Mouse (Mus musculus): ENCODE data around the gene Ggt5. TPM values are rescaled to one million over a fixed set of nuclear protein-coding genes. Genes with fewer than 3 reads are reported as not detected.

Ggt5 gene
- polyA plus RNA-seq, 1 experiment from 2014 or later: 0.66 TPM

DNA sequence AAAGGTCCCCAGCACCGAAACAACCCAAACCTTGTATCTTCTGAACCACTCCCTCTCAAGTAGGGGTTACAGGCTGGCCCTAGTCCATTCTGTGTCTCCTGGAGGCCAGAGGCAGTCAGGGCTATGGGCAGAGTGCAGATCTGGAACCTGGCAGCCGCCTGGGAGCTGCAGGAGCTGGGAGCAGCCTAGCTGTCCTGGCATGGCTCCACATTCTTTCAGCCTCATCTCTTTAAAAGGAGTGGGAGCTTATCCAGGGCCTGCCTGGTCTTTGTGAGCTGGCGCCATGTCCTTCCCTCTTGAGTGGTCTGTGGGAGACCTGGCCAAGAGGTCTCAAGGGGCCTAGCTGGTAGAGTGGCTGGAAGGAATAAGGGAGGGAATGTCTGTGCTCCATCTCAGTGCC is 58.2 kb downstream of the Ggt5 start:
- ATAC-seq (ENCODE audit: low FRiP score): no peak
- no peak overlapping the region for H3K9ac ChIP-seq (ENCODE audit: low read depth, low read length)
- 89% methylated on average over 3 of the region's 3 CpGs for WGBS
- no peak overlapping the region for H3K27ac ChIP-seq (ENCODE audit: low read depth, low read length)
- no peak overlapping the region for H3K4me3 ChIP-seq (ENCODE audit: low read depth, low read length)
- peaks cover 7% of the 10 kb centered on the region for H3K4me1 ChIP-seq (replicated peaks; ENCODE audit: control insufficient read depth, insufficient read depth, low read length)
- H3K36me3 ChIP-seq (ENCODE audit: control insufficient read depth, insufficient read depth, low read length): no peaks in the 10 kb centered on the region
- no peaks in the 10 kb centered on the region for H3K27me3 ChIP-seq (ENCODE audit: control insufficient read depth, insufficient read depth, low read length)
- no peak overlapping the region for H3K4me2 ChIP-seq (replicated peaks; ENCODE audit: low read depth, low read length)
- no peaks in the 10 kb centered on the region for H3K9me3 ChIP-seq (ENCODE audit: control insufficient read depth, low read length)
- DNase-seq (ENCODE audit: low spot score): no peak

DNA sequence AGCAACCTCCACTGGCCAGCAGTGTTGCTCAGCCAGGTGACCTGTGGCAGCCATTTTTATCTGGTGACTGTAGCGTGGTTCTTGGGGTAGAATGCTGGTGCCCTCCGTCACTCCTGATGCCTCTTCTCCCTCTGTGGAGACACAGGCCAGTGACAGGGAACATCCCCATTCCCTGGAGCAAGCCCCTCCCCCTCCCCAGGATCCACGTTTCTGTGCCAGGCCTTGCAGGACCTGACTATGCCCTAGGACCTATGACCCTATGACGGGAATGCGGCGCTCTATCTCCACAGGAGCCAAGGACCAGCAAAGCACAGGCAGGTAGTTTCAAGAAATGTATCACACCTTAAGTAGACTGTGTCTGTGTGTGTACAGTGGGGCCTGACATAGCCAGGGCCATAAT is 59.0 kb downstream of the Ggt5 start:
- H3K4me1 ChIP-seq (replicated peaks; ENCODE audit: control insufficient read depth, insufficient read depth, low read length): peaks cover 7% of the 10 kb centered on the region
- no peaks in the 10 kb centered on the region for H3K9me3 ChIP-seq (ENCODE audit: control insufficient read depth, low read length)
- no peaks in the 10 kb centered on the region for H3K27me3 ChIP-seq (ENCODE audit: control insufficient read depth, insufficient read depth, low read length)
- no peak for ATAC-seq (ENCODE audit: low FRiP score)
- no peak overlapping the region for H3K9ac ChIP-seq (ENCODE audit: low read depth, low read length)
- H3K4me2 ChIP-seq (replicated peaks; ENCODE audit: low read depth, low read length): no peak overlapping the region
- no peak overlapping the region for H3K4me3 ChIP-seq (ENCODE audit: low read depth, low read length)
- H3K36me3 ChIP-seq (ENCODE audit: control insufficient read depth, insufficient read depth, low read length): no peaks in the 10 kb centered on the region
- no peak overlapping the region for H3K27ac ChIP-seq (ENCODE audit: low read depth, low read length)
- 92% methylated on average over 6 of the region's 6 CpGs for WGBS
- DNase-seq (ENCODE audit: low spot score): no peak

DNA sequence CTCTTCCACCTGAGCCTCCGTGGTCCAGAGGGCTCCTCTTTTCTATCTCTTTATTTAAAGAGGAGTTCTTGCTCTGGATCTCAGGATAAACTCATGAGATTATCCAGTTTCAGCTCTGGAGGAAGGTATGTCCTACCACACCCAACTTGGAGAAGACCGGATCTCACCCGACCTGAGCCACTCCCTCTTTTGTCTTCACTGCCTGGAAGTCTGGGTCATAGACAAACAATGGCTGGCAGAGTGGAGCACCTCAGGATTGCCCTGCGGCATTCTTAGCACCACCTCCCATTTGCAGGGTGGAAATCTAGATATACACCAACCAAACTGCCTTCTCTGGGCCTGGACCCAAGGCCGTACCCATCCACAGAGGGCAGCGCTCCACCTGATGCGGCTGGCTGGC is 59.9 kb downstream of the Ggt5 start:
- WGBS: 92% methylated on average over 7 of the region's 7 CpGs
- no peaks in the 10 kb centered on the region for H3K9me3 ChIP-seq (ENCODE audit: control insufficient read depth, low read length)
- H3K36me3 ChIP-seq (ENCODE audit: control insufficient read depth, insufficient read depth, low read length): no peaks in the 10 kb centered on the region
- ATAC-seq (ENCODE audit: low FRiP score): no peak
- H3K27me3 ChIP-seq (ENCODE audit: control insufficient read depth, insufficient read depth, low read length): no peaks in the 10 kb centered on the region
- H3K4me3 ChIP-seq (ENCODE audit: low read depth, low read length): no peak overlapping the region
- H3K4me1 ChIP-seq (replicated peaks; ENCODE audit: control insufficient read depth, insufficient read depth, low read length): peaks cover 3% of the 10 kb centered on the region; the same call in 1 of the 2 replicates
- no peak overlapping the region for H3K4me2 ChIP-seq (replicated peaks; ENCODE audit: low read depth, low read length)
- no peak overlapping the region for H3K9ac ChIP-seq (ENCODE audit: low read depth, low read length)
- no peak for DNase-seq (ENCODE audit: low spot score)
- no peak overlapping the region for H3K27ac ChIP-seq (ENCODE audit: low read depth, low read length)

DNA sequence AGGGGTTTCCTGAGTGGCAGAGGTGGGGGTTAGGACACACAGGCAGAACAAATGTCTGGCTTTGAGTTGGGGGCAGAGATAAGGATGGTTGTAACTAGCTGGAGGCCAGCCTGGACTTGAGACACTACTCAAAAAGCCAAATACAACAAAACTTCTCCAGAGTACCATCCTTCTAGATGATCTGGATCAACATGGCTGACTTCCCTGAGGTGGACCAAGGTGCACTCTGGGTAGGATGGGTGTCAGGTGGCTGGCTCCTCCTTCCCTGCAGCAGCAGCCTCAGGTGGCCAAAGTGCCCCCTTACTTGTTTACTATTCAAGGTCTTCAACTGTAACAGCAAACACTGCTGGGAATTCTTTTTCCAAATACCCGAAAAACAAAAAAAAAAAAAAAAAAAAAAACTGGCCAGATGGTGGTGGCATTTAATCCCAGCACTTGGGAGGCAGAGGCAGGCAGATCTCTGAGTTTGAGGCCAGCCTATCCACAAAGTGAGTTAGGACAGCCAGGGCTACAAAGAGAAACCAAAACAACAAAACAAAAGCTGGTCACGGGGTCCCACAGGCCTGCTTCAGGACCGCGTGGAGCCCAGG is 60.4 kb downstream of the Ggt5 start:
- H3K36me3 ChIP-seq (ENCODE audit: control insufficient read depth, insufficient read depth, low read length): 0 out of 2 replicates have a peak, but pooled peaks cover 3% of the 10 kb centered on the region
- no peaks in the 10 kb centered on the region for H3K27me3 ChIP-seq (ENCODE audit: control insufficient read depth, insufficient read depth, low read length)
- ATAC-seq (ENCODE audit: low FRiP score) (no peak), DNase-seq (ENCODE audit: low spot score) (no peak)
- H3K4me2 ChIP-seq (replicated peaks; ENCODE audit: low read depth, low read length): no peak overlapping the region
- no peaks in the 10 kb centered on the region for H3K9me3 ChIP-seq (ENCODE audit: control insufficient read depth, low read length)
- H3K27ac ChIP-seq (ENCODE audit: low read depth, low read length): no peak overlapping the region
- 88% methylated on average over 4 of the region's 4 CpGs for WGBS
- H3K9ac ChIP-seq (ENCODE audit: low read depth, low read length): no peak overlapping the region
- H3K4me1 ChIP-seq (replicated peaks; ENCODE audit: control insufficient read depth, insufficient read depth, low read length): 0 out of 2 replicates have a peak, but pooled peaks cover under 1% of the 10 kb centered on the region
- H3K4me3 ChIP-seq (ENCODE audit: low read depth, low read length): no peak overlapping the region

DNA sequence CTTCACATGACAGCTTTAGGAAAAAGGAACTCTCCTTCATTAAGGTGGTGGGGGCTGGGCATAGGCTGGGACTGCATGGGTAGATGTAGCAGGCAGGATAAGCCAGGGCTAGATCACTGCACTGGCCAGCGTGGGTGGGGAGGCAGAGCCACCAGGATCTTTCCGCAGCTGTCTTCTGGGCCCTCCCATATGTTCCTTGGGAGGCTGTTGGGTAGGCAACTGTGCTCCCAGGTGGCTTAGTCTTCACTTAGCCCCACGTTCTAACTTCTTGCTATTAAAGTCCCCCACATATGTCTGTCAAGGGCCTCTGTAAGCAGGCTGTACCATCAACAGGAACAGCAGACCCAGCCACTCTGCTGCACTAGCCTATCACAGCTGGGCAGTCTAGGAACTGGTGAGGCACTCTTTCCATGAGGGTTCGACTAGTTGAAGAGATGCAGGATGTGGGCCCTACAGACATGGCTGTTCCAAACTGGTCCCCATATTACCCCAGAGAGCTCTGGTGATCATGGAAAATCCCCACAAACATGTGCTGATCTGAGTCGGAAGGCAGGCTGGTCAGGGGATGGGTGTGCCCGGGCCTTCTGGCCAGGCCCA is 61.3 kb downstream of the Ggt5 start:
- Histone ChIP-seq H3K36me3 (ENCODE audit: control insufficient read depth, insufficient read depth, low read length) (0 out of 2 replicates have a peak, but pooled peaks cover 7% of the 10 kb centered on the region), H3K4me2 (replicated peaks; ENCODE audit: low read depth, low read length) (no peak overlapping the region), H3K4me3 (ENCODE audit: low read depth, low read length) (no peak overlapping the region), H3K9me3 (ENCODE audit: control insufficient read depth, low read length) (no peaks in the 10 kb centered on the region), H3K27me3 (ENCODE audit: control insufficient read depth, insufficient read depth, low read length) (no peaks in the 10 kb centered on the region), H3K9ac (ENCODE audit: low read depth, low read length) (no peak overlapping the region), H3K27ac (ENCODE audit: low read depth, low read length) (no peak overlapping the region), H3K4me1 (replicated peaks; ENCODE audit: control insufficient read depth, insufficient read depth, low read length) (no peaks in the 10 kb centered on the region)
- WGBS: 89% methylated on average over 6 of the region's 6 CpGs
- DNase-seq (ENCODE audit: low spot score) (no peak), ATAC-seq (ENCODE audit: low FRiP score) (no peak)

DNA sequence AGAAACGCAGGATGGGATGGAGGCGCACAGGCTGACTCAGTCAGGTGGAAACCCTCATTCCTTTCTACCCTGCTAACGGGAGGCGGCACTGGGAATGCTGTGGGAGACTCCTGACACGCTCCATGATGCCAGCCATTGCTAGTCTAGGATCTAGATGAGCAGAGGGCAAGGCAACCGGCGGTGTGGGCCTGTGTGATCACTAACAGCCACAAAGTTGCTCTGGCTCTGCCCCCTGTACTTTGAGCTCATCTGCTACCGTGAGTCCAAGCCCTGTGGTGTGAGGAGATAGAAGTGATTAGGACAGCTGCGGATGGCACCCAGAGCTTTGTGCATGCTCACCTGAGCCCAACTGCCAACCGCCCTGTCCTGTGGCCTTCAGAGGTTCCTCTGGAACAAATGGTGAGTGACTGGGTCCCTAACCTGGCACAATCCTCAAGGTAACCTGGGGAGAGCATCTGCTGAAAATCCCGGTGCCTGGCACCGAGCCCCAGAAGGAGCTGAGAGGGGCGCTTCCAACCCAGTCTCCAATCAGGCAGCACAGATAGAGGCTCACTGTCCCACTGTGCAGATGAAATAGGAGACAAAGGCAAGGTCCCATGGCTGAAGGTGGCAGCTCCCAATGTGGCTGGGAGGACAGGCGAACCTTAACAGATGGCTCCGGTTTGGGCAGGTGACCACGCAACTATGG is 62.4 kb downstream of the Ggt5 start:
- ATAC-seq (ENCODE audit: low FRiP score): no peak
- H3K4me2 ChIP-seq (replicated peaks; ENCODE audit: low read depth, low read length): no peak overlapping the region
- H3K9me3 ChIP-seq (ENCODE audit: control insufficient read depth, low read length): no peaks in the 10 kb centered on the region
- 95% methylated on average over 16 of the region's 16 CpGs for WGBS
- DNase-seq (ENCODE audit: low spot score): no peak
- 0 out of 2 replicates have a peak, but pooled peaks cover 8% of the 10 kb centered on the region for H3K36me3 ChIP-seq (ENCODE audit: control insufficient read depth, insufficient read depth, low read length)
- H3K4me1 ChIP-seq (replicated peaks; ENCODE audit: control insufficient read depth, insufficient read depth, low read length): no peaks in the 10 kb centered on the region
- H3K9ac ChIP-seq (ENCODE audit: low read depth, low read length): no peak overlapping the region
- H3K4me3 ChIP-seq (ENCODE audit: low read depth, low read length): no peak overlapping the region
- H3K27ac ChIP-seq (ENCODE audit: low read depth, low read length): no peak overlapping the region
- no peaks in the 10 kb centered on the region for H3K27me3 ChIP-seq (ENCODE audit: control insufficient read depth, insufficient read depth, low read length)

DNA sequence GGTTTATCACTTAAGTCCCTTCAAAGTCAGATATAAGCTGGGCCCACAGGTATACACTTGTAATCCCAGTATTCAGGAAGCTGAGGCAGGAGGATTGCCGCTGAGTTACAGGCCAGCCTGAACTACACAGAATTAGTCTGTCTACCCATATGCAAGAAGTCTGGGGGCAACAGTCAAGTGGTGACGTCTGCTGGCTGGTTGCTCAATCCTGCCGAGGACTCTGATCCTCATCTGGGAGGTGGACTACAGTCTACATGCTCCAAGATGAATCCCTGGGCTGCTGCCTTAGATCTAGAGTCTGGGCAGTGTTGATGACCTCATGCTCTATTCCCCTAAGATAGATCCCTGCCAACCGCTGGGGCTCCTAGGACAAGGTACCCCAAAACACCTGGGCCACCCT is 64.9 kb downstream of the Ggt5 start:
- no peaks in the 10 kb centered on the region for H3K9me3 ChIP-seq (ENCODE audit: control insufficient read depth, low read length)
- H3K9ac ChIP-seq (ENCODE audit: low read depth, low read length): no peak overlapping the region
- ATAC-seq (ENCODE audit: low FRiP score) (no peak), DNase-seq (ENCODE audit: low spot score) (no peak)
- WGBS: 95% methylated on average over 4 of the region's 4 CpGs
- no peaks in the 10 kb centered on the region for H3K4me1 ChIP-seq (replicated peaks; ENCODE audit: control insufficient read depth, insufficient read depth, low read length)
- no peak overlapping the region for H3K27ac ChIP-seq (ENCODE audit: low read depth, low read length)
- peaks cover 14% of the 10 kb centered on the region; the same call in 1 of the 2 replicates for H3K36me3 ChIP-seq (ENCODE audit: control insufficient read depth, insufficient read depth, low read length)
- no peak overlapping the region for H3K4me2 ChIP-seq (replicated peaks; ENCODE audit: low read depth, low read length)
- no peaks in the 10 kb centered on the region for H3K27me3 ChIP-seq (ENCODE audit: control insufficient read depth, insufficient read depth, low read length)
- H3K4me3 ChIP-seq (ENCODE audit: low read depth, low read length): no peak overlapping the region

DNA sequence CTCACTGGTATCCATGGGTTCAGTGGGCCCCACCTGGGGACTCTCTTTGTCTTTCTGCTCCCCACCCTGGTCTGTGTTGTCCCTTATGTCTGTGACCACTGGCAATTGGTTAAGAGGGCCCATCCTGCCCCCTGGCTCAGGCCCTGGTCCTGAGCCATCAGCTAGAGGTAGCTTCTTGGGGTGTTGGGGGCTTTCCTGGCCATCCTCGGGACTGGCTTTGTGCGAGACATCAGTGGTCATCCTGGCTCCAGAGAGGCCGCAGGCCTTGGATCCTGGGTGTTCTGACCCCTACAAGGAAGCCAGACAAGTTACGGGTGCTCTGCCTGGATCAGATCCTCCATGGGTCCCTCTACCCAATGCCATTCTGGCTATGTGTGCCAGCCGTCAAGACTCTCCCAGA is 68.0 kb downstream of the Ggt5 start:
- H3K27ac ChIP-seq (ENCODE audit: low read depth, low read length): no peak overlapping the region
- peaks cover 14% of the 10 kb centered on the region; the same call in 1 of the 2 replicates for H3K36me3 ChIP-seq (ENCODE audit: control insufficient read depth, insufficient read depth, low read length)

DNA sequence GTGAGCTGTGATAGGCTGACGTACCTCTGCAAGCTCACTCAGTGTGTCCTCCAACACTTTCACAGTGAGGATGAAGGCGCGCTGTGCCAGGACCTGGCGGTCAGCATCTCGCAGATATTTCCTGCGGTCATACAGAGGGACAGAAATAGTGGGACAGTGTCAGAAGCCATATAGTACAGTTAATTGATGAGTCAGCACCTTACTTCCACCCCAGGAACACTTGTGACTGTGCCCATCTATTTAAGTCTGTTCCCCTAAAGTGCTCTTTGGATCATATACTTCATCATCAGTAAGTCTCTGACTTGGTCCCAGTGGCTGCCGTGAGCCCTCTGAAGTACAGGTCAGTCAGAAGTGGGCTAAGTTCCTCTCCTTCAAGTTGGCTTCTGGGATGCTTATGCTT is 68.6 kb downstream of the Ggt5 start:
- DNase-seq (ENCODE audit: low spot score) (no peak), ATAC-seq (ENCODE audit: low FRiP score) (no peak)
- WGBS: over 99% methylated on average over 7 of the region's 7 CpGs
- no peaks in the 10 kb centered on the region for H3K27me3 ChIP-seq (ENCODE audit: control insufficient read depth, insufficient read depth, low read length)
- H3K9ac ChIP-seq (ENCODE audit: low read depth, low read length): no peak overlapping the region
- H3K4me3 ChIP-seq (ENCODE audit: low read depth, low read length): no peak overlapping the region
- no peaks in the 10 kb centered on the region for H3K9me3 ChIP-seq (ENCODE audit: control insufficient read depth, low read length)
- no peaks in the 10 kb centered on the region for H3K4me1 ChIP-seq (replicated peaks; ENCODE audit: control insufficient read depth, insufficient read depth, low read length)
- H3K4me2 ChIP-seq (replicated peaks; ENCODE audit: low read depth, low read length): no peak overlapping the region
- H3K36me3 ChIP-seq (ENCODE audit: control insufficient read depth, insufficient read depth, low read length): peaks cover 14% of the 10 kb centered on the region; the same call in 1 of the 2 replicates
- no peak overlapping the region for H3K27ac ChIP-seq (ENCODE audit: low read depth, low read length)

More for the DNA sequence above, 68.0 kb downstream of the Ggt5 start:
- 93% methylated on average over 5 of the region's 5 CpGs for WGBS
- DNase-seq (ENCODE audit: low spot score) (no peak), ATAC-seq (ENCODE audit: low FRiP score) (no peak)
- no peaks in the 10 kb centered on the region for H3K27me3 ChIP-seq (ENCODE audit: control insufficient read depth, insufficient read depth, low read length)
- no peaks in the 10 kb centered on the region for H3K9me3 ChIP-seq (ENCODE audit: control insufficient read depth, low read length)
- no peak overlapping the region for H3K4me2 ChIP-seq (replicated peaks; ENCODE audit: low read depth, low read length)
- H3K4me1 ChIP-seq (replicated peaks; ENCODE audit: control insufficient read depth, insufficient read depth, low read length): no peaks in the 10 kb centered on the region
- H3K9ac ChIP-seq (ENCODE audit: low read depth, low read length): no peak overlapping the region
- no peak overlapping the region for H3K4me3 ChIP-seq (ENCODE audit: low read depth, low read length)
